Mouse (Mus musculus) MEL (cell line): Measurements from ENCODE around the gene Cog3. TPM values are rescaled to one million over a fixed set of nuclear protein-coding genes. Genes with fewer than 3 reads are reported as not detected.

Source experiments
- DNase-seq: peaks from one replicate; pipeline ENCODE4 v3.0.0; 2011; ENCODE audit warnings: low read depth, low spot score
- H3K27ac ChIP-seq: 2 replicates; pipeline ENCODE4 v1.5.1; 2012; ENCODE audit warnings: low read depth, mild to moderate bottlenecking, control low read depth, low read length, moderate library complexity; ENCODE audit not compliant: control insufficient read depth
- H3K27me3 ChIP-seq, 2 experiments: fragments of 150-350 bp in 1 of 2; sonication (generic) in 1 of 2; 2 replicates each; pipeline ENCODE4 v1.6.1; 2012; ENCODE audit warnings: low read length in 2 of 2, mild to moderate bottlenecking in 2 of 2, improper control_type of control experiment in 1 of 2, moderate library complexity in 1 of 2; ENCODE audit not compliant: insufficient read depth in 2 of 2, control insufficient read depth in 1 of 2
- H3K36me3 ChIP-seq, 2 experiments: 2 replicates each; pipeline ENCODE4 v1.6.1; 2012 to 2014; ENCODE audit warnings: low read length in 2 of 2, improper control_type of control experiment in 1 of 2, inconsistent platforms in 1 of 2, mild to moderate bottlenecking in 1 of 2; ENCODE audit not compliant: insufficient read depth in 2 of 2, control insufficient read depth in 1 of 2
- H3K4me1 ChIP-seq, 2 experiments: fragments of 150-350 bp in 1 of 2; sonication (generic) in 1 of 2; 2 replicates each; pipeline ENCODE4 v1.6.1; 2012; ENCODE audit warnings: low read length in 2 of 2, improper control_type of control experiment in 1 of 2, mild to moderate bottlenecking in 1 of 2; ENCODE audit not compliant: insufficient read depth in 2 of 2, control insufficient read depth in 1 of 2
- H3K4me3 ChIP-seq, 2 experiments: fragments of 150-350 bp in 1 of 2; sonication (generic) in 1 of 2; 2 replicates each; pipeline ENCODE4 v1.5.1; 2012; ENCODE audit warnings: low read depth in 2 of 2, low read length in 2 of 2, mild to moderate bottlenecking in 2 of 2, moderate library complexity in 2 of 2, control low read depth in 1 of 2, improper control_type of control experiment in 1 of 2; ENCODE audit not compliant: control insufficient read depth in 1 of 2, insufficient read depth in 1 of 2
- H3K79me2 ChIP-seq: 2 replicates; pipeline ENCODE4 v1.6.1; 2012; ENCODE audit warnings: mild to moderate bottlenecking, low read length, moderate library complexity; ENCODE audit not compliant: control insufficient read depth, poor library complexity, insufficient read depth
- H3K9ac ChIP-seq: 2 replicates; pipeline ENCODE4 v1.6.1; 2012; ENCODE audit warnings: low read depth, mild to moderate bottlenecking, control low read depth, low read length, moderate library complexity; ENCODE audit not compliant: control insufficient read depth, poor library complexity, severe bottlenecking
- H3K9me3 ChIP-seq: fragments of 150-350 bp; sonication (generic); replicated peaks from 2 replicates; pipeline ENCODE4 v1.6.1; 2012; ENCODE audit warnings: mild to moderate bottlenecking, low read length, improper control_type of control experiment, moderate library complexity; ENCODE audit not compliant: insufficient read depth
- E2F4 ChIP-seq: IDR thresholded peaks from 2 replicates; pipeline ENCODE4 v1.6.1; 2011; ENCODE audit warnings: low read depth, low read length, improper control_type of control experiment, borderline replicate concordance
- ETS1 ChIP-seq: IDR thresholded peaks from 2 replicates; pipeline ENCODE4 v1.6.1; 2012; ENCODE audit warnings: low read depth, mild to moderate bottlenecking, inconsistent platforms, low read length, improper control_type of control experiment, moderate library complexity
- JUND ChIP-seq: IDR thresholded peaks from 2 replicates; pipeline ENCODE4 v1.6.1; 2011; ENCODE audit warnings: low read depth, mild to moderate bottlenecking, improper control_type of control experiment, low read length
- KAT2A ChIP-seq: conservative IDR thresholded peaks from 2 replicates; pipeline ENCODE4 v1.6.1; 2012; ENCODE audit warnings: low read depth, low read length, improper control_type of control experiment, inconsistent platforms
- MAFK ChIP-seq: IDR thresholded peaks from 2 replicates; pipeline ENCODE4 v1.6.1; 2011; ENCODE audit warnings: low read depth, mild to moderate bottlenecking, low read length, improper control_type of control experiment, borderline replicate concordance
- MAX ChIP-seq: IDR thresholded peaks from 2 replicates; pipeline ENCODE4 v1.6.1; 2011; ENCODE audit warnings: low read length, improper control_type of control experiment
- MAZ ChIP-seq: IDR thresholded peaks from 2 replicates; pipeline ENCODE4 v1.6.1; 2012; ENCODE audit warnings: low read depth, mild to moderate bottlenecking, inconsistent platforms, low read length, improper control_type of control experiment
- MXI1 ChIP-seq: IDR thresholded peaks from 2 replicates; pipeline ENCODE4 v1.6.1; 2011; ENCODE audit warnings: mild to moderate bottlenecking, low read depth, low read length, improper control_type of control experiment
- POLR2AphosphoS5 ChIP-seq: IDR thresholded peaks from 2 replicates; pipeline ENCODE4 v1.6.1; 2012; ENCODE audit warnings: low read depth, borderline replicate concordance, mild to moderate bottlenecking, inconsistent platforms, low read length, moderate library complexity, mixed read lengths
- SMC3 ChIP-seq: IDR thresholded peaks from 2 replicates; pipeline ENCODE4 v1.6.1; 2011; ENCODE audit warnings: low read depth, low read length, improper control_type of control experiment
- TAL1 ChIP-seq: IDR thresholded peaks from 2 replicates; pipeline ENCODE4 v1.6.1; 2012; ENCODE audit warnings: mild to moderate bottlenecking, inconsistent platforms, low read length, moderate library complexity, mixed read lengths
- UBTF ChIP-seq: IDR thresholded peaks from 2 replicates; pipeline ENCODE4 v1.6.1; 2012; ENCODE audit warnings: low read depth, mild to moderate bottlenecking, inconsistent platforms, low read length, improper control_type of control experiment, moderate library complexity, borderline replicate concordance; ENCODE audit not compliant: insufficient read depth
- USF1 ChIP-seq: IDR thresholded peaks from 2 replicates; pipeline ENCODE4 v1.6.1; 2014; ENCODE audit warnings: low read depth, mild to moderate bottlenecking, inconsistent platforms, low read length, improper control_type of control experiment, moderate library complexity
- ZC3H11A ChIP-seq: IDR thresholded peaks from 2 replicates; pipeline ENCODE4 v1.6.1; 2012; ENCODE audit warnings: low read depth, mild to moderate bottlenecking, inconsistent platforms, low read length, improper control_type of control experiment
- ZMIZ1 ChIP-seq: IDR thresholded peaks from 2 replicates; pipeline ENCODE4 v1.6.1; 2012; ENCODE audit warnings: low read depth, mild to moderate bottlenecking, inconsistent platforms, low read length, improper control_type of control experiment, moderate library complexity
- ZNF384 ChIP-seq: IDR thresholded peaks from 2 replicates; pipeline ENCODE4 v1.6.1; 2012; ENCODE audit warnings: low read depth, mild to moderate bottlenecking, inconsistent platforms, low read length, improper control_type of control experiment
- polyA plus RNA-seq, 2 experiments: library from polyadenylated mRNA; stranded (reverse) in 1 of 2; unstranded in 1 of 2; fragments of >175 nt in 1 of 2; fragments of >200 nt in 1 of 2; gene quantifications; 2 replicates each; pipeline versions ENCODE4 v1.2.1 to v1.2.4; 2012; ENCODE audit warnings: low replicate concordance in 2 of 2, low read depth in 1 of 2; ENCODE audit not compliant: insufficient read length in 2 of 2, insufficient read depth in 1 of 2, missing spikeins in 1 of 2
- total RNA-seq: library from RNA; depleted of rRNA; stranded (reverse); fragments of 300-350 nt; gene quantifications from 2 replicates; pipeline ENCODE4 v1.2.3, GENCODE M21; 2012

Cog3 gene
- total and polyA plus RNA-seq, 3 experiments, result 15.3 to 46.1 (median 16.7) TPM

- Histone ChIP-seq H3K4me1 (peaks cover 5 to 11% of the 10 kb centered on the region in 2 experiments; a peak in 3 of 4 replicates), H3K36me3 (peaks cover 4 to 13% of the 10 kb centered on the region in 2 experiments; a peak in 3 of 4 replicates), H3K27me3 (no peaks in the 10 kb centered on the region), H3K27ac (no peak overlapping the region), H3K4me3 (no peak overlapping the region), H3K9ac (no peak overlapping the region), H3K79me2 (peaks cover 15% of the 10 kb centered on the region), H3K9me3 (no peaks in the 10 kb centered on the region)
- TF ChIP-seq E2F4 (no peak), MXI1 (no peak), UBTF (no peak), MAZ (no peak), KAT2A (no peak), MAFK (no peak), TAL1 (no peak), USF1 (no peak)
- DNase-seq, result no peak
Measured at GRCm38 (mm10) chr14:75757821-75758220, 3.5 kb upstream of the Cog3 start.

- Histone ChIP-seq H3K9ac (no peak overlapping the region), H3K4me3 (no peak overlapping the region), H3K27ac (no peak overlapping the region), H3K79me2 (peaks cover 23% of the 10 kb centered on the region), H3K4me1 (peaks cover 5 to 19% of the 10 kb centered on the region in 2 experiments; a peak in 3 of 4 replicates), H3K36me3 (peaks cover 0 to 21% of the 10 kb centered on the region in 2 experiments; a peak in 3 of 4 replicates), H3K27me3 (no peaks in the 10 kb centered on the region), H3K9me3 (no peaks in the 10 kb centered on the region)
- no peak for DNase-seq
- TF ChIP-seq MAZ, result no peak
- no peak for TF ChIP-seq MAX
- no peak for TF ChIP-seq ZC3H11A
- TF ChIP-seq SMC3, result no peak
- TF ChIP-seq ETS1, result no peak
- no peak for TF ChIP-seq POLR2AphosphoS5
- no peak for TF ChIP-seq ZNF384
- TF ChIP-seq JUND, result no peak
Measured at GRCm38 (mm10) chr14:75756971-75757370, 2.7 kb upstream of the Cog3 start.

- Histone ChIP-seq H3K36me3 (peaks cover 0 to 41% of the 10 kb centered on the region in 2 experiments; a peak in 2 of 4 replicates), H3K9ac (peak overlapping the region; percentile 93), H3K27me3 (no peaks in the 10 kb centered on the region), H3K4me3 (peak overlapping the region; percentile 92 to 99), H3K79me2 (peaks cover 51% of the 10 kb centered on the region), H3K9me3 (no peaks in the 10 kb centered on the region), H3K27ac (no peak overlapping the region), H3K4me1 (peaks cover 18 to 34% of the 10 kb centered on the region in 2 experiments)
- DNase-seq, result peak; percentile 28
- TF ChIP-seq ZMIZ1, result no peak
Measured at GRCm38 (mm10) chr14:75753206-75753605, 1.1 kb downstream of the Cog3 start.
